Mouse (Mus musculus) cerebellum, adult 8-10 months (tissue): ENCODE data around the gene Aebp2.

ENCODE experiments used
- DNase-seq: peaks from one replicate; pipeline ENCODE4 v3.0.0; 2022

Aebp2 gene

DNA sequence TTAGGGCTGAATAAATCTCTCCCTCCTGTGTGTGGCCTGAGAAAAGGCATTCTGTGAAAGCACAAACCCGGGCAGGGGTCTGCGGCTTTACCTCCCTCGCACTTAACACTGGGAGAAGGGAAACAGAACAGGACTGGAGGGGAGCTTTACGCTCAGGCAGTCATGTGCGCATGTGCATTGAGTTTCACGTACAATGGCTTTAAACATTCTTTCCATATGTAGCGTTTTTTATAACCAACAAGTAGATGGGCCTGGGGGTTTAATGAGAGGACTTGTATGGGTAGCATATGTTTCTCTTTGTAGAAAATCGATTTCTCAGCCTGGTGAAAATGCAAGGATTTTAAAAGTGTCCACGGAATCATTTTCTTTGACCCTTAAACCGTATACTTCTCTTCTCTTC lies 82.7 kb downstream of the Aebp2 start:
- no peak for DNase-seq

DNA sequence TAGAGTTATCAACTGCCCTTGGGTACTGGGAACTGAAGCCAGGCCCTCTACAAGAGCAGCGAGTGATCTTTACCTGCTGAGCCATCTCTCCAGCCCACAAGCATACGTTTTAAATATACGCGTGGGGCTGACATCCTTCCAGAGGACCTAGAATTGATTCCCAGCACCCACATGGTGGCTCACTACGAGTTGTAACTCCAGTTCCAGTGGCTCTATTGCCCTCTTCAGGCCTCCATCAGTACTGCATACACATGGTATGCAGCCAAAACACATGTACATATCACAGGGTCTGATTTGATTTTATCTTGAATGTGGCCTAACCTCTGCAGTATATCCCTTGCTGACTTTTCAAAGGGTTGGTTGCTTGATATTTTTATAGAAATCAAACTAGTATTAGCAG lies 83.6 kb downstream of the Aebp2 start:
- no peak for DNase-seq

DNA sequence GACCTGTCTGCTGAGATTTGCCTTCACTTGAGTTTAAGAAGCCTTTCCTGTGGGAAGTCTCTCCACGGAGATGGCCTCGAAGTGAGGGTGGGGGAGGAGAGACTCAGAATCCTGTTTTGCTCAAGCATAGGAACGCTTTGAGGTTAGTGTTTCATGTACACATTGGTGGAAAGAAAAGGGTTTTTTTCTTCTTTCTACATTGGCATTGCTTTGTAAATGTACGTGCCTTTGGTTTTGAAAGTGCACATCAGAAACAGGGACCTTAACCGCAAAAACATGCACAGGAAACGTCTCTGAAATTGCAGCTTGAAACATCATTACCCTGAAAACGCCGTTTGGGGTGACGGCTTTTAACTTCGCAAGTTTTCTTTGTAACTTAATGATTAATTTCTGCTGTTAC lies 85.6 kb downstream of the Aebp2 start:
- no peak for DNase-seq

DNA sequence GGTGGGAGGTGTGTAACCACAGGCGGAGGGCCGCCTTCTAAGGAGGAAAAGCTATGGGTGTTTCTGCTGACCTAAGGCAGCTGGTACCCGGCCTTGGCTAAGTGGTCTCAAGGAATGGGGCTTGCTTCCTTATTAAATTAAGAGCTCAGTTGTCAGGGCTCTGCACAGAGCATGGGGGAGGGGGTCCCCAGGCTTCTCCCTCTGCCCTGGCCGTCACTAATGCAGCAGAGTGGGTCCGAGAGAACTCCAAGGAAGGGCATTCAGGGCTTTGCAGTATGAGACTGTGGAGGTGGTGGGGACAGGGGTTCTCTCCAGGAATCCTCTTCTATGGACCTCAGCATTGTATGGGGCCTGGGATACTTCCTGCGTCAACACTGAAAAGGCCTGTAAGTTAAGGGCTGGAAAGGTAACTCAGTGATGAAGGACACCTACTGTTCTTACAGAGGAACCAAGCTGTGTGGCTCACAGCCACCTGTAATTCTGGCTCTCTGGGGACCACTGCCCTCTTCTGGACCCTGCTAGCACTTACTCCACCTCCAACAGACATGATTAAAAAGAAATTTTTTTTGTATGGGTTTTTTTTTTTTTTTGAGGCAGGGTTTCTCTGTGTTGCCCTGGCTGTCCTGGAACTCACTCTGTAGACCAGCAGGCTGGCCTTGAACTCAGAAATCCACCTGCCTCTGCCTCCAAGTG lies 87.1 kb downstream of the Aebp2 start:
- no peak for DNase-seq

DNA sequence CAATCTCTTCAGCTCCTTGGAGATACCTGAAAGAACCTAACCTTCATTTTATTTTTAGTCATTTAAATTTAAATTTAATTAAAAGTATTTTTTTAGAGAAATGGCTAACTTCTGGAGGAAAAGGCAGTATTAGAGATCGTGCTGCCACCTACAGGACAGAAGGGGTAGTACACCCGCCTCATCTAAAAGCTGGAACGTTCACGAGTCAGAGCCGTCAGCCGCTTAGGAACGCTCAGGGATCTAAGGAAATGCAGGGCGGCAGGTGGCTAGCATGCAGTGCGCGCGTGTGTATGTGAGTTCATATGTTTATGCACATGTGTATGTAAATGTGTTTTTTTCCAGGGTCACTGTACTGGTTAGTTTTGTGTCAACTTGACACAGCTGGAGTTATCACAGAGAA lies 90.3 kb downstream of the Aebp2 start:
- DNase-seq: peak; percentile 78

DNA sequence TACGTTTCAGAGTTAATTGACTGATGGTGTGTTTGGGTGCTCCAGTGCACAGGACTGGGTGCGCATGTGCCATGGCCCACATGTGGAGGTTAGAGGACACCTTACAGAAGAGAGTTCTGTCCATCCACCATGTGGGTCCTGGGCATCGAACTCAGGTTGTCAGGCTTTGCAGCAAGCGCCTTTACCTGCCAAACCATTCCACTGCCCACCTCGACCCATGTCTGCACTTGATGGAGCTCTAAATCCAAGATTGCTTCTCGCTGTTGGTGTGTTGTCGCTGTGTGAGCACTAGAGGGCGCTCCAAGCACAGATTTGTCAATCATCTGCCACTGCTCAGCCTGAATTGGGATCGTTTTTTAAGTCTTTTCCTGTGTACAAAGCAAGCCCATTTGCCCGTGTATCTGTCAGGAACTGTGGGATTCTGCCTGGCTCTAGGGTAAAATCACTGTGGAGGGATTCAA lies 92.5 kb downstream of the Aebp2 start:
- DNase-seq: peak; percentile 81

DNA sequence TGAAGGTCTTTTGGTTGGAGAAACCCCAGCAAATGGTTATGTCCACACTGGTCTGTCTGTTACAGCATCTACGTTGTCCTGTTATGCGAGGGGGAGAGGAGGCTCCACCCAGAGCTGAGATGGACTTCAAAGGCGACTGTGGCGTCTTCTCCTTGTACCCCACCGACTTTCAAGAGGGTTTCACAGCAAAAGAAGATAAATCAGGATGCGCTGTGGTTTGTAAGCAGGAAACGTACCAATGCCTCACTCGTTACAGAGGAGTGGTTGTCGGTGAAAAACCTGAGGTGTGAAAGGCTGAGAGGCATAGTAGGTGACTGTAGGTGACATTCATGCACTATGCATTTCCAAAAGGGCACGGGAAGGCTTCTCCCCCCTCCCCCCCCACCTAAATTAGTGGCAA lies 99.6 kb downstream of the Aebp2 start:
- DNase-seq: no peak
